Comparison of ENCODE assay signal across 14 mouse cellular contexts in genomic region chr12:79755617-79756016, GRCm38 (mm10).
DNase-seq lines count a peak whose midpoint lies in the region; ATAC-seq lines count a peak whose summit lies in the region.
"Had no signal": no experiment of that assay in that cellular context is flagged by ENCODE, and none has a peak within 500 bp of the region (broad histone marks: within the 10 kb centered on the region; RNA-seq: fewer than 3 reads in every experiment).

No protein-coding gene starts in this region.

- no peaks in the 10 kb centered on the region for H3K9me3 ChIP-seq in heart, embryonic 13.5 days
- no peaks in the 10 kb centered on the region for H3K9me3 ChIP-seq in lung, embryonic 16.5 days (ENCODE audit: control insufficient read depth, low read length)
- H3K9me3 ChIP-seq in stomach, embryonic 14.5 days (ENCODE audit: control insufficient read depth, low read depth, low read length), result no peaks in the 10 kb centered on the region
- H3K9me3 ChIP-seq: heart, embryonic 12.5 days; midbrain, embryonic 13.5 days had no signal

- H3K4me2 ChIP-seq in heart, embryonic 13.5 days, result no peak overlapping the region
- no peak overlapping the region for H3K4me2 ChIP-seq in lung, embryonic 16.5 days (ENCODE audit: low read depth, low read length)
- H3K4me2 ChIP-seq in stomach, embryonic 14.5 days (replicated peaks; ENCODE audit: low read depth, low read length), result no peak overlapping the region
- H3K4me2 ChIP-seq: heart, embryonic 12.5 days; midbrain, embryonic 13.5 days had no signal

- H3K27ac ChIP-seq in heart, embryonic 13.5 days (replicated peaks), result peak overlapping the region; percentile 33; the same call in 1 of the 2 replicates
- H3K27ac ChIP-seq in lung, embryonic 16.5 days (ENCODE audit: low read length), result peak overlapping the region; percentile 62
- peak overlapping the region; percentile 73; the same call in 1 of the 2 replicates for H3K27ac ChIP-seq in stomach, embryonic 14.5 days (ENCODE audit: low read length)
- H3K27ac ChIP-seq: midbrain, embryonic 13.5 days had no signal

- no peak for DNase-seq in heart, adult 11 months
- DNase-seq in lung, postnatal 10 days, result no peak
- peak; percentile 68 for DNase-seq in fat pad, adult 2 months (ENCODE audit: extremely low read depth, low read depth, low spot score)
- DNase-seq: adrenal gland, postnatal 10 days; lung, adult 18-20 months; thymus, postnatal 4 days had no signal

- no peaks in the 10 kb centered on the region for H3K27me3 ChIP-seq in heart, embryonic 13.5 days (replicated peaks)
- no peaks in the 10 kb centered on the region for H3K27me3 ChIP-seq in lung, embryonic 16.5 days (ENCODE audit: control insufficient read depth, insufficient read depth, low read depth, low read length)
- no peaks in the 10 kb centered on the region for H3K27me3 ChIP-seq in stomach, embryonic 14.5 days (ENCODE audit: control insufficient read depth, insufficient read depth, low read length)
- H3K27me3 ChIP-seq: heart, embryonic 12.5 days; midbrain, embryonic 13.5 days; Patski had no signal

- H3K4me1 ChIP-seq in heart, embryonic 13.5 days, result peaks cover 68% of the 10 kb centered on the region
- peaks cover 50% of the 10 kb centered on the region for H3K4me1 ChIP-seq in lung, embryonic 16.5 days (replicated peaks; ENCODE audit: control insufficient read depth, insufficient read depth, low read length)
- H3K4me1 ChIP-seq in stomach, embryonic 14.5 days (ENCODE audit: control insufficient read depth, insufficient read depth, low read length), result peaks cover 50% of the 10 kb centered on the region

- H3K4me3 ChIP-seq in heart, embryonic 13.5 days, result no peak overlapping the region
- H3K4me3 ChIP-seq in lung, embryonic 16.5 days (ENCODE audit: low read length), result no peak overlapping the region
- H3K4me3 ChIP-seq in stomach, embryonic 14.5 days (ENCODE audit: low read depth, low read length), result no peak overlapping the region
- H3K4me3 ChIP-seq: heart, embryonic 12.5 days; midbrain, embryonic 13.5 days had no signal

- ATAC-seq in heart, embryonic 13.5 days (ENCODE audit: extremely low read depth, insufficient number of reproducible peaks, low FRiP score, low TSS enrichment), result no peak
- ATAC-seq in lung, embryonic 16.5 days (ENCODE audit: low read depth), result peak; percentile 47; the same call in 1 of the 2 replicates
- ATAC-seq in stomach, embryonic 14.5 days (ENCODE audit: insufficient number of reproducible peaks, insufficient read depth, low FRiP score, low read depth), result no peak
- no peak for ATAC-seq in frontal cortex, adult (ENCODE audit: low TSS enrichment)
- ATAC-seq: inflammation-experienced regulatory T-cells, adult 6 months; midbrain, embryonic 13.5 days; Patski had no signal

- H3K9ac ChIP-seq in heart, embryonic 13.5 days, result no peak overlapping the region
- no peak overlapping the region for H3K9ac ChIP-seq in lung, embryonic 16.5 days (ENCODE audit: low read length)
- H3K9ac ChIP-seq in stomach, embryonic 14.5 days (replicated peaks; ENCODE audit: low read depth, low read length), result no peak overlapping the region
- H3K9ac ChIP-seq: heart, embryonic 12.5 days; midbrain, embryonic 13.5 days had no signal

- 60% methylated on average over 4 of the region's 4 CpGs for WGBS in heart, embryonic 13.5 days
- WGBS in lung, embryonic 16.5 days, result 56% methylated on average over 4 of the region's 4 CpGs
- 45% methylated on average over 4 of the region's 4 CpGs for WGBS in stomach, embryonic 14.5 days

- no peaks in the 10 kb centered on the region for H3K36me3 ChIP-seq in heart, embryonic 13.5 days
- no peaks in the 10 kb centered on the region for H3K36me3 ChIP-seq in lung, embryonic 16.5 days (ENCODE audit: control insufficient read depth, insufficient read depth, low read length)
- no peaks in the 10 kb centered on the region for H3K36me3 ChIP-seq in stomach, embryonic 14.5 days (ENCODE audit: control insufficient read depth, insufficient read depth, low read length)
- H3K36me3 ChIP-seq: heart, embryonic 12.5 days; midbrain, embryonic 13.5 days had no signal
